ENCODE assay signal across 8 mouse cellular contexts in genomic region chr12:29882871-29883617, GRCm38 (mm10). TPM values are rescaled to one million over a fixed set of nuclear protein-coding genes. Genes with fewer than 3 reads are reported as not detected.
DNase-seq lines count a peak whose midpoint lies in the region; ATAC-seq lines count a peak whose summit lies in the region.
"Had no signal": no experiment of that assay in that cellular context is flagged by ENCODE, and none has a peak within 500 bp of the region (broad histone marks: within the 10 kb centered on the region; RNA-seq: fewer than 3 reads in every experiment).

No protein-coding gene starts in this region.

- 6% methylated on average over 9 of the region's 9 CpGs for WGBS in hindbrain, embryonic 16.5 days
- 4% methylated on average over 9 of the region's 9 CpGs for WGBS in midbrain, embryonic 15.5 days

- H3K4me1 ChIP-seq in hindbrain, embryonic 16.5 days (ENCODE audit: control insufficient read depth, insufficient read depth, low read depth, low read length), result peaks cover 24% of the 10 kb centered on the region
- peaks cover 37% of the 10 kb centered on the region for H3K4me1 ChIP-seq in midbrain, embryonic 15.5 days
- H3K4me1 ChIP-seq: limb, embryonic 12.5 days had no signal

- H3K27me3 ChIP-seq in hindbrain, embryonic 16.5 days (replicated peaks; ENCODE audit: control insufficient read depth, insufficient read depth, low read length), result no peaks in the 10 kb centered on the region
- no peaks in the 10 kb centered on the region for H3K27me3 ChIP-seq in midbrain, embryonic 15.5 days (replicated peaks)
- H3K27me3 ChIP-seq: limb, embryonic 12.5 days had no signal

- H3K36me3 ChIP-seq in hindbrain, embryonic 16.5 days (ENCODE audit: control insufficient read depth, insufficient read depth, low read length), result peaks cover 7% of the 10 kb centered on the region
- H3K36me3 ChIP-seq in midbrain, embryonic 15.5 days (replicated peaks), result peaks cover 14% of the 10 kb centered on the region
- H3K36me3 ChIP-seq: limb, embryonic 12.5 days had no signal

- peak; percentile 50 to 83 for DNase-seq in adrenal gland, adult (ENCODE audit: inconsistent age in 2 of 2, low spot score in 1 of 2)
- DNase-seq in cerebellum, adult 8-10 months, result peak; percentile 84
- peak; percentile 49 for DNase-seq in forelimb bud, embryonic 11.5 days (ENCODE audit: low read depth, low spot score)
- peak; percentile 82 to 86 for DNase-seq in left cerebral cortex, adult 18-20 months (ENCODE audit: low spot score in 2 of 2)
- DNase-seq in thymus, postnatal 0 days (ENCODE audit: low spot score), result peak; percentile 28

- ATAC-seq in hindbrain, embryonic 16.5 days, result peak; percentile 91
- peak; percentile 90 for ATAC-seq in midbrain, embryonic 15.5 days (replicated peaks)

- H3K9me3 ChIP-seq in hindbrain, embryonic 16.5 days (ENCODE audit: control insufficient read depth, low read length), result no peaks in the 10 kb centered on the region
- no peaks in the 10 kb centered on the region for H3K9me3 ChIP-seq in midbrain, embryonic 15.5 days
- H3K9me3 ChIP-seq: limb, embryonic 12.5 days had no signal

- H3K4me2 ChIP-seq in hindbrain, embryonic 16.5 days (ENCODE audit: low read length), result 0 out of 2 replicates have a peak overlapping the region, but pooled peaks have one; percentile 0
- peak overlapping the region; percentile 30; the same call in 1 of the 2 replicates for H3K4me2 ChIP-seq in midbrain, embryonic 15.5 days
- H3K4me2 ChIP-seq: limb, embryonic 12.5 days had no signal

- H3K4me3 ChIP-seq in hindbrain, embryonic 16.5 days (ENCODE audit: low read length), result no peak overlapping the region
- no peak overlapping the region for H3K4me3 ChIP-seq in midbrain, embryonic 15.5 days
- H3K4me3 ChIP-seq: limb, embryonic 12.5 days had no signal

- peak overlapping the region; percentile 49; the same call in 1 of the 2 replicates for H3K9ac ChIP-seq in hindbrain, embryonic 16.5 days (ENCODE audit: low read depth, low read length)
- no peak overlapping the region for H3K9ac ChIP-seq in midbrain, embryonic 15.5 days
- H3K9ac ChIP-seq: limb, embryonic 12.5 days had no signal

- peak overlapping the region; percentile 82 for H3K27ac ChIP-seq in hindbrain, embryonic 16.5 days (ENCODE audit: low read depth, low read length)
- peak overlapping the region; percentile 90 for H3K27ac ChIP-seq in midbrain, embryonic 15.5 days
- H3K27ac ChIP-seq: limb, embryonic 12.5 days had no signal

RNA-seq across cellular contexts. Expression of gene Pxdn, which starts 54.4 kb away (rescaled TPM):
- 35.4 and 57.3 TPM in 2 replicates for polyA plus RNA-seq in hindbrain, embryonic 16.5 days (2015; fragmentation: Nextera tagmentation; extraction: Ambion mirVana)
- total RNA-seq in left cerebral cortex, adult 18-20 months (2021), result 10 to 100 TPM; 41.7 to 54.0 TPM
- polyA plus RNA-seq in midbrain, embryonic 15.5 days (2015; fragmentation: Nextera tagmentation; extraction: Ambion mirVana), result 49.5 and 52.3 TPM in 2 replicates
- polyA plus RNA-seq in thymus, postnatal 0 days (2015; fragmentation: Nextera tagmentation; extraction: Ambion mirVana), result 6.8 and 6.9 TPM in 2 replicates

Comparison
In these comparisons a context has a peak if more than half of its experiments do, and no peak if none do; other contexts are left out.
1. DNase-seq: peak in every context shown above with its lines; median percentile 84 in cerebellum, adult 8-10 months; 84 in left cerebral cortex, adult 18-20 months; 66 in adrenal gland, adult; 49 in forelimb bud, embryonic 11.5 days; 28 in thymus, postnatal 0 days.